Mouse (Mus musculus) CH12.LX (cell line): ENCODE data around the gene Lrrc49.

Source experiments
- CHD1 ChIP-seq: IDR thresholded peaks from 2 replicates; pipeline ENCODE4 v1.6.1; 2012; ENCODE audit warnings: low read depth, low read length, improper control_type of control experiment, inconsistent platforms
- GABPA ChIP-seq: IDR thresholded peaks from 2 replicates; pipeline ENCODE4 v1.6.1; 2012; ENCODE audit warnings: low read depth, low read length, improper control_type of control experiment, inconsistent platforms; ENCODE audit not compliant: insufficient replicate concordance
- MXI1 ChIP-seq: IDR thresholded peaks from 2 replicates; pipeline ENCODE4 v1.6.1; 2011; ENCODE audit warnings: mild to moderate bottlenecking, low read depth, low read length, improper control_type of control experiment
- NRF1 ChIP-seq: IDR thresholded peaks from 2 replicates; pipeline ENCODE4 v1.6.1; 2014; ENCODE audit warnings: low read depth, mild to moderate bottlenecking, inconsistent platforms, low read length, improper control_type of control experiment, moderate library complexity
- POLR2A ChIP-seq: IDR thresholded peaks from 2 replicates; pipeline ENCODE4 v1.6.1; 2011; ENCODE audit warnings: low read depth, mild to moderate bottlenecking, improper control_type of control experiment, low read length
- POLR2AphosphoS2 ChIP-seq: IDR thresholded peaks from 2 replicates; pipeline ENCODE4 v1.6.1; 2011; ENCODE audit warnings: low read depth, low read length, improper control_type of control experiment
- UBTF ChIP-seq: IDR thresholded peaks from 2 replicates; pipeline ENCODE4 v1.6.1; 2012; ENCODE audit warnings: low read depth, mild to moderate bottlenecking, inconsistent platforms, low read length, improper control_type of control experiment, moderate library complexity

DNA sequence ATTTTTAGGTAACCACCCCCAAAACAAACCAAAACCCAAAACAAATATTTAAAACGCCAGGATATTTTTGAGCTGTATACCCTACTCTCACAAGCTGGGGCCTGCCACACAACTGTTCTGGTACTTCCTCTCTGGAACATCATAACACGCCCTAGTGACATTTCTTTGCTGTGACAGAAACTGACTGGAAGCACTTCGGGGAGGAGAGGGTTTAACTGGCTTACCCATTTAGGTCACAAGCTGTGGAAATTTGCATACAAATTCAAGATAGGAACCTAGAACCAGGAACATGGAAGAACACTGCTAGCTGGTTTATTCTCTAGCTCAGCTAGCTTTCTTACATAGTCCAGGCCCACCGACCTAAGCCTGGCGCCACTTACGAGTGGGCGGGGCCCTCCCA lies 92.6 kb downstream of the Lrrc49 start:
- TF ChIP-seq MXI1 (no peak), POLR2A (no peak), CHD1 (no peak), NRF1 (no peak), POLR2AphosphoS2 (no peak), GABPA (no peak), UBTF (no peak)
